Mouse (Mus musculus) 416B (cell line): ENCODE results near the gene Chic2.

Experiments used
- DNase-seq: peaks from one replicate; pipeline ENCODE4 v3.0.0; 2011; ENCODE audit warnings: low read depth

The Chic2 gene

DNA sequence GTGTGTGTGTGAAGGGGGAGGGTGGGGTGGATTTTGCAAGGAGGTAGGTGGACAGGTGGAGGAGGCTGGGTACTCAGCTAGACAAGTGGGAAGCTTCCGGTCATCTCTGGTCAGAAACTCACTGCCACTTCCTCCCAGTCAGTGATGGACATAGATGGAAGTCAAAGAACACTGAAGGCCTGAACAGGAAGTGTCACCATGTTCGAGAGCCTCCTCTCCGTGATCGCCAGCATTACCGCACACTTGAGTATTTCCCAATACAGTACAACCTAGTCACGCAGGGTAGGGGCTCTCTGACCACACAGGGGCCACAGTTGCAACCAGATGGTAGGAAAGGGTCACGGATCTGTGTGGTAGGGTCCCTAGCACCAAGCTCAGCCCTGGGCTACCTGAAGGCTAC, 69.1 kb downstream of the Chic2 start:
- peak; percentile 21 for DNase-seq

DNA sequence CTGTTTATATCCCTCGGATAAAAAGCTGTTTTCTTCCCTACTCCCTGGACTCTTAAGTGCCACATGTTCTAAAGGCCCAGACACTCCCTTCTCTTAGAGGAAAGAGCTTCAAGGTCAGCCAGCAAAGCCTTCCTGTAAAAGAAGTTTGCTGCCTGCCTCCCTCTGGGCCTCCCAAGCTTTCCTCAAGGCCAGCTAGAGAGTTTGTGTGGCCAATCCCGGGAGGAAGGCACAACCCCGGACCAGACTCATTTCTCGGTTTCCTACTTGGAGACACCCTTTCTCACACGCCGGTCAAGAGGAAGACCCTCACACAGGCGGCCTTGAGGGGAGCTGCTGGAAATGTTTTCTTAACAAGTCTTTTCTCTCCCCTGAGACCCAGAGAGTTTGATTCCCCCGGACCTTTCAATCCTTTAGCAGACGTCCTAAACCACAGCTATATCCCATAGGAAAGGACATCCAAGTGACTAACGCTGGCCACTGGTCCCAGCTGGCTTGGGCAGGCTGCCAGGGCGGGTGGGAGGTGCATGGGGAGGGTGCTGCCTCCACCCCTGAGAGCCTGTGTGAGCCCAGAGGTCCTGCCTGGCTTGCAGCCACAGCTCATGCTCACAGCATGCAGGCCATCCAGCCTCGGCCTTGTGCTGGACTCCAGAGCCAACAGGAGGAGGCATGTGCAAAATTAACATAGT, 69.7 kb downstream of the Chic2 start:
- DNase-seq: peak; percentile 29

DNA sequence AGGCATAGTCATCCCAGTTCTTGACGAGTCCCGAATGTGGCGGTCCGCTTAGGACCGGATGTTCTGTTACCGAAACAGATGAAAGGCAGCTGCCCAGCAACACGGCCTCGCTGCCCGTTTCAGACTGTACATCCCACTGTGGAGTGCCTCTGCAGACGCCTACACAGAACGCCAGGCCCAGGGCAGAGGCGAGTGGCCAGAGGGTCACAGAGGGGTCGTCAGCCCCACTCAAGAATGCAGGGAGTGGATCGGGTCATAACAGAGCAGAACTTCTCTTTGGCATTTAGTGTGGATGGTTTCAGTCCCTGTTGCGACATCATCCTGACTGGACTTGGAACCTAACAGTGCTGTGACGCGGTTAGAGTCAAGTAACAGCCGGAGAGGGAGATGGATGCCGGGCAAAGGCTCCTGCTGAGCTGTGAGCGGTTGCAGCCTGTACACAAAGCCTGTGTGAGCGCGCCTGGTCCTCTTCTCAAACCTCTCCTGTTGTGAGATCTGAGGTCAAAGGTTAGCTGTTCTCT, 70.5 kb downstream of the Chic2 start:
- DNase-seq: no peak

DNA sequence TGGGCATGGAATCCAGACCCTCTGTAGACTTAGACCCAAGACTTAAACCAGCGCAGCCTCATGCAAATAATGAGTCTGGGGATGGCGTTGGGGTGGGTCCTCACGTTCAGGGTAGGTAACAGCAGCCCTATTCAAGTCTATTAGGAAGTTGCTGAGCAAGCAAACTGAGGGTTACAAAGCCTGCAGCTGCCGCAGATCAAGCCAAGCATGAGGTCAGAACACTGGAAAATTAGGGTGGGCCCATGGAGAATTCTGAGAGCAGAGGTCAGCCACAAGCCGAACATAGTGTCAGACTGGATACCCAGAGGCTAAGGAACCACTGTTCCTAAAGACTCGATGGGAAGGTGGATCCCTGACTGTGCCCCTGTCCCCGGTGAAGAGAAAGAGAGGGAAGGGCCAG, 73.2 kb downstream of the Chic2 start:
- no peak for DNase-seq

DNA sequence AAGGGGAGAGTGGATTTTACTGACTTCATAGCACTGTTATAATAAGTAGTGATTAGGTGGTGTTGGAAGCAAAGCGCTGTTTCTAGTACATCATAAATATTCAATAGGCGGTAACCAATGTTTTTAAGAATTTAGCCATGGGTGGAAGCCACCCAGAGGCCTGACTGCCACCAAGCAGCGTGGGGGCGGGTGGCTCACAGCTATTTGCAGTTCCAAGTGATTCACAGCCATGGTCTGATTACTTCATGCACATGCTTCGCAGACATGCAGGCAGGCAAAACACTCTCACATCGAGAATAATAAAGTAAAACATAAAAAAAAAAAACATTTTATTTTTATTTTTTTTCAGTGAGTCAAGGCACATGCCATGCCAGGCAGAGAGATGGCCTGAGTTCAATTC, 75.2 kb downstream of the Chic2 start:
- DNase-seq: no peak

DNA sequence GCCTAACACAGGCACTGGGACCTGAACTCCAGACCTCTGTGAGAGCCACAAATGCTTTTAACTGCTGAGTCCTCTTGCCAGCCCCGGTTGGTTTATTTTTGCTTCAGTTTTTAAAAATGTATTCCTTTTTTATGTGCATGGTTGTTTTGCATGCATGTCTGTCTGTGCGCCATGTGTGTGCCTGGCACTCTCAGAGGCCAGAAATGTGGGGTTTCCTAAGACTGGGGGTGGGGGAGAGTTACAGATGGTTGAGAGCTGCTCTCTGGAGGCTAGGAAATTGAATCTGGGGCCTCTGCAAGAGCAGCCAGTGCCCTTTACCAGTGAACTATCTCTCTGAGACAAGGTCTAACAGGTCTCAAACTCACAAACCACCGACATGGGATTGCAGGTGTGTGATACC, 76.7 kb downstream of the Chic2 start:
- no peak for DNase-seq

DNA sequence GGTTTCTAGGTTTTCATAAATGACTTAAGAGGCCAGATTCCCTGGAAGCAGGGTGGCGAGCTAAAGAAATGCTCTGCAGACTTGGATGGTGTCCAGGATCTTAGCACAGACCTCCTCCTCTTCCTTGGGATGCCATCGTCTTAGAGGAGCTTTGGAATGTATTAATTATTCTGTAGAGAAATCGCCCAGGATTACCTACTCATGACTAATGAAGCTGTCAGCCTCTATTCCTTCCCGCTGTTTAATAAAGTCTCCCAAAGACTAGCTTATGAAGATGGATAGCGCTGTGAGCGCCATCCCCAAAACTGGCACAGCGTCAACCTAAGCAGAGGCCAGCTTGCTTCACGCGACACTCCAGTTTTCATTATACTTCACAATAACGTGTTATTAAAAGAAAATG, 77.7 kb downstream of the Chic2 start:
- DNase-seq: no peak

DNA sequence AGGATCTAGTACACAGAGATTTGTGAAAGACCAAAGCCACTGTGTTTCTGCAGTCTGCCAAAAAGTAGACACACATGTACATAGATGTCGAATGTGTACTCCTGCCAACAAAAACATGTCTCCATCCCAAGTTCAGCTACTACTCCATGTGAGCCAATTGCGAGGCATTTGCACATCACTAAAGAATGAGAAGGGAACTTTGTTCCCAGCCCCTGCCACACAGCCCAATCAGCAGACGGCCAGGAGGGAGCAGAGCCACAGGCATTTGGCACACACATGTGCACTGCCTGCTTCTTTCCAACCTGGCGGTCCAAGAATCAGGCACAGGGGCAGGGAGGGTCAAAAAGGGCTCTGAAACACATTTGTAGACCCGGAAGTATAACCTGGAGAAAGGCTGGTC, 81.8 kb downstream of the Chic2 start:
- no peak for DNase-seq

DNA sequence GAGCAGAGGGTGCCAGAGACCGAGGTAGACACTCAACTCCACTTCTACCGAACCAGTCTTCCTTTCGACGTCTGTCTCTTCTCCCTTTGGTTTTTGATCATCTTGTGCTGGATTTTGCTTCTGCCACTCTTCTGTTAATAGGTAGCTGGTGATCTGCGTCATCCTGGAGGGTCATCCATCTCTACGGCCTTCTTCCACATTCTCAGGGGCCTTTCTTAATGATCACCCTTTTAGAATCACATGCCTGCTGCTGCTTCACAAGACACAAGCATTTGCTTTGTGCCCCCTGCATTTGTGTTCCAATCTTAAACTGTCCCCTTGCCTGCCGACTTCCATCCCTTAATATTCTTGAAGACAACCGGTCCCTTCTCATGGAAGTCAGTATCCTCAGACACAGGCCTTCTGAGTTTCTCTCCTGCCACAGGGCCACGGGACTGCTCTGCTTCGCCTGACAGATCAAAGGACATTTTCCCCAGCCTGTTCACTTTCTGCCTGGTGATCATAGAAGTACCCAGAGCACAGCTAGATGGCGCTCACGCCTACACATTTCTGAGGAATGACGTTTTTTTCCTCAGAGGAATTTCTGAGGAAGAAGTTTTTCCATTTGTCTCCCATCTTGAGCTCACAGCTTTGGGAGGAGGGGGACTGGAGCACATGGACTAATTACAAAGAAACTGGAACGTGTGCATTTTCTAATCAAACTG, 83.6 kb downstream of the Chic2 start:
- peak; percentile 35 for DNase-seq

DNA sequence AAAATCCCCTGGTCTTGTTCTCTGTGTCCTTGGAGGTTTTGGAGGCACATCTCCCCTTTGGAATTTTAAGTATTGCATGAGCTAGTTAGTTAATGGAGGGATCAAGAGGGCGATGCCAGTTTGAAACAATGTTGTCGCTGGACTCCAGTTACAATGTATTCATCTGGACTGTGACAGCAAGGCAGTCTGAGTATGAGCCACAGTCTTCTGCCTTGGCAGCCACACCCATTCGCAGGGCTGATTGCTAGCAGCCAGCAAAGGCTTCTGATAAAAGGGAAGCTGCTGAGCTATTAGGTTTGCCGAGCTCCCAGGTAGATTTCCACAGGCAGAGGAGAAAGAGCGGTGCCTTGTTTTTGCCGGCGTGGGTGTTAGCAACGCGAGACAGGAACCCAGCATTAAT, 84.3 kb downstream of the Chic2 start:
- DNase-seq: no peak

DNA sequence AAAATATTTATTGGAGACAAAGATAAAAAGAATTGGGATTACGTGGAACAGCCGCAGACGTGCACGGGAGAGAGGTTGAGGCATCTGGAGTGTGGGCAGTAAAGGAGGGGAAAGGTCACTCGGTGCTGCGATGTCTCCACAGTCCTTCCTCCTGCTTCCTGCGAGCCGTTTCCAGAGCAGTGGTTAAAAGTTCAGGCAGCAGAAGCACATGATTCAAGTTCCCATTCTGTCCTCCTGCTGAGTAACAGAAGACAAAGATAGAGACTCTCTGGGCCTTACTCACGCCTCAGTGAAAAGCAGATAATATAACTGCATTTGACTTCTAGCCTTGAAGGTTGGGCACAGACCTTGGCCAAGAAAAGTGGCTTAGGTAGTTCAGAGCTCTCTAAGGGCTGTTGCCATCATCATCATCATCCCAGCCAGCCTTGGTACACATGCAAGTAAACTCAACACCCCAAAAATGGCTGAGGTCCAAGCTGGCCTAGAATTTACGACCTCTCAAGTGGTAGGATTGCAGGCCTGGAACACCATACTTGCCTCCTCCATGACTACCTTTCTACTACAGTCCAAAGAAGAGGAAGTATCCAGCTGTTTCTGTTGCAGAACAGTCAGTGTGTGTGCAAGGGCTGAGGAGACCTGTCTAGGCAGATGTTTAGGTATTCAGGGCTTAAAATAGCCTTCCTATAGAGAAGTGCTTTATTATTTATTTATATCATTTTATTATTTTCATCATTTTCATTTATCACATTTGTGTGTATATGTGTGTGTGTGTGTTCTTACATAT, 87.1 kb downstream of the Chic2 start:
- DNase-seq: peak; percentile 9

DNA sequence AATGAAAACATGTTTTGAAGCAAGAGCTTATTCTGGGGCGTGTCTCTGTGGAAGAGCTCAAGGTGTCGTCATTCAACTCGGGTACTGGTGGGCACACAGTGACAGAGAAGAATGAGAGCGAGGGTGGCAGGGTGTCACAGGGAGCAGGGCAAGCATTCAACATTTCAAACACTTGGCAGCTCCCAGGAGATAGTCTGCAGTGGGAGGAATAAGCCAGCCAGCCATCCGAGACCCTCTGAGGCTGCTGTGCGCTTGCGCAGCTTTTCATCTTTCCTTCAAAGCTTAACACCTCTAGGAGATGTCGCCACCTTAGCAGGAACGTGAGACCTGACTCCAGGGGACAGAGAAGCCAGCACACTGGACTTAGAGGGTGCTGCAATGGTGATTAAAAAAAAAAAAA, 88.2 kb downstream of the Chic2 start:
- DNase-seq: no peak

DNA sequence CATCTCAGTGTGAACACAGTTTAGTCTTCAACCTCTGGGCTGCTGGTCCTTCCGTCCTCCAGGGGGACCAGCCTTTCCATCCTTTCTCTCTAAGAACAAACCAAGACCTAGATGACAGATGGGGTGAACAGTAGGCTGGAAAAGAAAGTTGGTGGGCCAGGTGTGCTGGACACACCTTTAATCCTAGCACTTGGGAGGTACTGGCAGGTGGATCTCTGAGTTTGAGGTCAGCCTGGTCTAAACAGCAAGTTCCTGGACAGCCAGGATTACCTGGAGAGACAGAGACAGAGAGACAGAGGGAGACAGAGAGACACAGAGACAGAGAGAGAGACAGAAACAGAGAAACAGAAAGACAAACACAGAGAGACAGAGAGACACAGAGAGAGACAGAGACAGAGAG, 89.0 kb downstream of the Chic2 start:
- DNase-seq: no peak

DNA sequence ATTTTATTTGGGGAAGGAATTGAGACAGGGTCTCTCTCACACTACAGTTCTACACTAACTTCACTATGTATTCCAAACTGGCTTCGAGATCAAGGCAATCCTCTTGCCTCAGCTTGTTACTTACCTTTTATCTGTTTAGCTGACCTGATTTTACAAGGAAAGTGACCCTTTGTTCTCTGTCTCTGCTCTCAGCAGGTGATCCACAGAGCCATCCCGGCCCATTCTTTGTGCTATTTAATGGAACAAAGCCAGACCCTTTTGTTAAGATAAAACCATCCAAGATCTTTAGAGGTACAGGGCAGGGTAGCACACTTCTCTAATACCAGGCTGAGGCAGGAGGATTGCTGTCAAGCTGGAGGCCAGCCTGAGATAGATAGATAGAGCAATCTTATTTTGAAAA, 91.6 kb downstream of the Chic2 start:
- DNase-seq: no peak

DNA sequence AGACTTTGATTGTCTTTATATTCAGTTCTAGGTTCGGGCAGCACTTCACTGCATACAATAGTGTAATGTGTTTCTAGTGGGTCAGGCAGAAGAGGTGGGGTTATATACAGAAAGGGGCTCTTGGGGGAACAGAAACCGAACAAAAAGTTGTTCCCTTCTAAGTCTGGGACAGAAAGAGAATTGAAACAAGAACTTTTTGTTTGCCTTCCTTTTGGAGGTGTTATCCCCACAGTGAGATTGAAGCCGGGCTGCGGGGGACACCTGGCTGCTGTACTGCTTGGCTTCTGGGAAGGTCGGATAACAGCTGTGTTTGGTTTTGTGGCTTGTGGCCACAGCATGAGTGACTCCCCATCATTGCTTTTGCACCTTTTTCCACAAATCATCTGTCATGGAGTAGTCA, 93.2 kb downstream of the Chic2 start:
- DNase-seq: no peak

DNA sequence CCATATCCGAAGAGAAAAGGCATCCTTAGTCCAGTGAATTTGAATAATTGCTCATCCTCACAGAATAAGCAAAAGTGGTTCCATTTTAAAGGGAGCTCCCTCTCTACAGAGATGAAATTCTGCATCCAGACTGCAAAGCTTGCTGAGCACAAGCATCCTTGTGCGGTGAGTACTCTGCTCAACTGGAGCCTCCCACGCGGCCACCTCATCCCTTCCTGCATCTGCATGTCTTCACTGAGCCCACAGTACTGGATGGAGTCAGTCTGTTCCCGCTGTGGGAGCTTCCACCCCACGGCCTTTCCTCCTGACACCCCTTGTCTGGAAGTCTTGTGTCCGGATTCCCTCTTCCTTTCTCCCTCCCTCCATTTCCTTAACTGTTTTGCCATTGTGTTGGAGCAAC, 95.3 kb downstream of the Chic2 start:
- no peak for DNase-seq

DNA sequence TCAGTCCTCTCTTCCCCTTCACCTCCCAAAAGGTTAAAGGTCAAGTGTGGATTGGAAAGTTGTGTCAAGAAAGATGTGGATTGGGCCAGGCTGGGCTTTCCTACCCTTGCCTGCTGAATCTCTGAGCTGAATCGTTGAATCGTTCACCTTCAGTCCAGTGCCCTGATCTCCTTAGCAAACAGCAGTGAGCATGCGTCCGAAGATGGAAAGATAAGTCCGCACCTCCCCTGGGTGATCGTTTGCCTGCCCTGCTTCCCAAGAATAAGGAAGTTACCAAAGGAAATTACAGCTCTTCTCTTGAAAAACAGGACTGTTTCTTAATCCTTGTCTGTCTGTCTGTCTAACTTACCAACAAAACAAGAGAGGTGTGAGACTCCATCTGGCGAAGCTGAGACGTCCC, 96.1 kb downstream of the Chic2 start:
- no peak for DNase-seq
